Mouse (Mus musculus): Measurements from ENCODE around the gene Ell2. TPM values are rescaled to one million over a fixed set of nuclear protein-coding genes. Genes with fewer than 3 reads are reported as not detected.

The Ell2 gene
- polyA plus RNA-seq, 1 experiment: 41.5 TPM

- H3K4me3 ChIP-seq (ENCODE audit: low read depth, low read length): no peak overlapping the region
- H3K27me3 ChIP-seq (ENCODE audit: control insufficient read depth, insufficient read depth, low read length, poor library complexity, severe bottlenecking): no peaks in the 10 kb centered on the region
- H3K9me3 ChIP-seq (replicated peaks; ENCODE audit: control insufficient read depth, insufficient read depth, low read length, poor library complexity, severe bottlenecking): no peaks in the 10 kb centered on the region
- H3K9ac ChIP-seq (ENCODE audit: low read depth, poor library complexity, severe bottlenecking): no peak overlapping the region
- TF ChIP-seq POLR2A (IDR thresholded peaks at IDR 0.05; ENCODE audit: insufficient read depth, low read length) (no peak), CTCF (IDR thresholded peaks at IDR 0.05; ENCODE audit: low read depth, low read length) (no peak), EP300 (IDR thresholded peaks at IDR 0.05; ENCODE audit: insufficient read depth, low read depth, low read length) (no peak)
- H3K36me3 ChIP-seq (ENCODE audit: control insufficient read depth, insufficient read depth, low read length, poor library complexity, severe bottlenecking): no peaks in the 10 kb centered on the region
- H3K4me1 ChIP-seq (ENCODE audit: control insufficient read depth, insufficient read depth, low read length): peaks cover 3% of the 10 kb centered on the region
- no peak overlapping the region for H3K27ac ChIP-seq (ENCODE audit: insufficient read depth, low read length)
These were observed 92.1 kb downstream of the Ell2 start for GRCm38 (mm10) chr13:75798413-75799302.

DNA sequence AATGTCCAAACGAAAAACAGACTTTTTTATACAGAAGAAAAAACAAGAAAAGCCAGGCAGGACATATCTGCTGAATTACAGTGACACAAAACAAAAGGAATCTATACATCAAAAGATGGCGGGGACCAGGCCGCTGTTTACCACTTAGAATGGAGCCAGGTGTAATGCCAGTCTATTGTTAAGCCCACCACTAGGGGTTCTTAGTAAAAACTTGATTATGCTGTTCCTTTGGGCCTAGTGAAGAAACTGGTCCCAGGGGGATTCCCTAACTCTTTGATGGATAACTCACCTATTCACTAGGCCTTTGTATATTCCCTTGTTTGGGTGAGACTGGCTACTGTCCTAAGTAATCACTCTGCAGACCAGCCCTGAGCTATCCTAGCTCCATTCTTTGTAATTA lies 92.9 kb downstream of the Ell2 start:
- Histone ChIP-seq H3K4me1 (ENCODE audit: control insufficient read depth, insufficient read depth, low read length) (peaks cover under 1% of the 10 kb centered on the region), H3K36me3 (ENCODE audit: control insufficient read depth, insufficient read depth, low read length, poor library complexity, severe bottlenecking) (no peaks in the 10 kb centered on the region), H3K27ac (ENCODE audit: insufficient read depth, low read length) (no peak overlapping the region), H3K27me3 (ENCODE audit: control insufficient read depth, insufficient read depth, low read length, poor library complexity, severe bottlenecking) (no peaks in the 10 kb centered on the region), H3K9ac (ENCODE audit: low read depth, poor library complexity, severe bottlenecking) (no peak overlapping the region), H3K9me3 (replicated peaks; ENCODE audit: control insufficient read depth, insufficient read depth, low read length, poor library complexity, severe bottlenecking) (no peaks in the 10 kb centered on the region), H3K4me3 (ENCODE audit: low read depth, low read length) (no peak overlapping the region)
- TF ChIP-seq EP300 (IDR thresholded peaks at IDR 0.05; ENCODE audit: insufficient read depth, low read depth, low read length) (no peak), CTCF (IDR thresholded peaks at IDR 0.05; ENCODE audit: low read depth, low read length) (no peak), POLR2A (IDR thresholded peaks at IDR 0.05; ENCODE audit: insufficient read depth, low read length) (no peak)

DNA sequence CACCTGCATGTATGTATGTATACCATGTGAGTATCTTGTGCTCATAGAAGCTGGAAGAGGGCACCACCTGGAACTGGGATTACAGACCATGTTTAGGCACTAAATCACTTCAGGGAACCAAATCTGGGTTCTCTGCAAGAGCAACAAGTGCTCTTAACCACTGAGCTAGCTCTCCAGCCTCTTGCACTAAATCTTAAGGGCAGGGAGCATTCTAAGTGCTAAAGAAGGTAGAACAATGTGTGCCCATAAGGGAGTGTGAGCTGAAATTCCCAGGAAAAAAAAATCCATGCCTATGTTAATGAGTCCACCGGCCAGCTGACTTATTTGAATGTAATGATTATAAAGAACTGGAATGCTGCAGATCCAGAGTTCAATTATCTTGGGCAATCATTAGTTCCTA lies 101.4 kb downstream of the Ell2 start:
- no peak overlapping the region for H3K27ac ChIP-seq (ENCODE audit: insufficient read depth, low read length)
- no peaks in the 10 kb centered on the region for H3K27me3 ChIP-seq (ENCODE audit: control insufficient read depth, insufficient read depth, low read length, poor library complexity, severe bottlenecking)
- no peak for TF ChIP-seq POLR2A (IDR thresholded peaks at IDR 0.05; ENCODE audit: insufficient read depth, low read length)
- TF ChIP-seq EP300 (IDR thresholded peaks at IDR 0.05; ENCODE audit: insufficient read depth, low read depth, low read length): no peak
- TF ChIP-seq CTCF (IDR thresholded peaks at IDR 0.05; ENCODE audit: low read depth, low read length): no peak
- peaks cover 7% of the 10 kb centered on the region for H3K9me3 ChIP-seq (replicated peaks; ENCODE audit: control insufficient read depth, insufficient read depth, low read length, poor library complexity, severe bottlenecking)
- H3K4me3 ChIP-seq (ENCODE audit: low read depth, low read length): no peak overlapping the region
- no peaks in the 10 kb centered on the region for H3K4me1 ChIP-seq (ENCODE audit: control insufficient read depth, insufficient read depth, low read length)
- H3K9ac ChIP-seq (ENCODE audit: low read depth, poor library complexity, severe bottlenecking): no peak overlapping the region
- H3K36me3 ChIP-seq (ENCODE audit: control insufficient read depth, insufficient read depth, low read length, poor library complexity, severe bottlenecking): no peaks in the 10 kb centered on the region

DNA sequence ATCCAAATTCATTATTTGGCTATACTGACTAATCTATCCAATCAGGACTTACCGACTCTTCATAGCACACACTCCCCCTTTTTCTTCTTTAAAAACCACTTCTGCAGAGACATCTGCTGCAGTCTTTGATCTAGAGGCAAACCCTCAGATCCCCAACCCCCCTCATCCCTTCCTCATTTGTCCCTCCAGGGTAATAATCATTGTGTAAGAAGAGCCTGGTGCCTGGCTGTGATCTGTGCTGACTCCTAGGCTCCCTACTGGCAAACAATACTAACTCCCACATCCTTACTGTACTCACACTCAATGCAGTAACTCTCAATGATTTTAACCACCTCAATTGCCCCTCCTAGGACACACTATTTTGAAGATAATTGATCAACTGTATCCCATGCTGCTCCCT lies 103.4 kb downstream of the Ell2 start:
- H3K9ac ChIP-seq (ENCODE audit: low read depth, poor library complexity, severe bottlenecking): no peak overlapping the region
- peaks cover 7% of the 10 kb centered on the region for H3K9me3 ChIP-seq (replicated peaks; ENCODE audit: control insufficient read depth, insufficient read depth, low read length, poor library complexity, severe bottlenecking)
- TF ChIP-seq EP300 (IDR thresholded peaks at IDR 0.05; ENCODE audit: insufficient read depth, low read depth, low read length) (no peak), POLR2A (IDR thresholded peaks at IDR 0.05; ENCODE audit: insufficient read depth, low read length) (no peak), CTCF (IDR thresholded peaks at IDR 0.05; ENCODE audit: low read depth, low read length) (no peak)
- no peak overlapping the region for H3K4me3 ChIP-seq (ENCODE audit: low read depth, low read length)
- H3K27me3 ChIP-seq (ENCODE audit: control insufficient read depth, insufficient read depth, low read length, poor library complexity, severe bottlenecking): no peaks in the 10 kb centered on the region
- H3K27ac ChIP-seq (ENCODE audit: insufficient read depth, low read length): no peak overlapping the region
- H3K36me3 ChIP-seq (ENCODE audit: control insufficient read depth, insufficient read depth, low read length, poor library complexity, severe bottlenecking): no peaks in the 10 kb centered on the region
- no peaks in the 10 kb centered on the region for H3K4me1 ChIP-seq (ENCODE audit: control insufficient read depth, insufficient read depth, low read length)

DNA sequence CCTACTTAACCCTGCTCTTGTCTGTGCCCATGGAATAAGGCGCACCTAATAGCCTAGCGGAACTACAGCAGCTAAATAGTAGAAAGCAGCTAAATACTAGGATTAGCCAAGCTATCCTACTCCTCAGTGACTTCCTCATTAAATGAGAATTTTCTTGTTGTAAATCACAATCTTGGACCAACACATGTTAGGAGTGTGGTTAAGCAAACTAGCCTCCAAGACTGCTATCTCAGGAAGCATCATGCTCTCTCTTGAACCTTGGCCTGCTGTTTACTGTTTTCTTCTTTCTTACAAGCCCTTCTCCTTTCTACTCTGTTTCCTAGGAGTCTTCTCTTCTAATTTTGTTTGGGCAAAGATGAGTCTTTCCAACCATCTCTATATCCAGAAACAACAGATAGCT lies 110.6 kb downstream of the Ell2 start:
- Histone ChIP-seq H3K27me3 (ENCODE audit: control insufficient read depth, insufficient read depth, low read length, poor library complexity, severe bottlenecking) (no peaks in the 10 kb centered on the region), H3K27ac (ENCODE audit: insufficient read depth, low read length) (no peak overlapping the region), H3K36me3 (ENCODE audit: control insufficient read depth, insufficient read depth, low read length, poor library complexity, severe bottlenecking) (no peaks in the 10 kb centered on the region), H3K9me3 (replicated peaks; ENCODE audit: control insufficient read depth, insufficient read depth, low read length, poor library complexity, severe bottlenecking) (no peaks in the 10 kb centered on the region), H3K9ac (ENCODE audit: low read depth, poor library complexity, severe bottlenecking) (no peak overlapping the region), H3K4me3 (ENCODE audit: low read depth, low read length) (no peak overlapping the region), H3K4me1 (ENCODE audit: control insufficient read depth, insufficient read depth, low read length) (no peaks in the 10 kb centered on the region)
- no peak for TF ChIP-seq POLR2A (IDR thresholded peaks at IDR 0.05; ENCODE audit: insufficient read depth, low read length)
- no peak for TF ChIP-seq EP300 (IDR thresholded peaks at IDR 0.05; ENCODE audit: insufficient read depth, low read depth, low read length)
- TF ChIP-seq CTCF (IDR thresholded peaks at IDR 0.05; ENCODE audit: low read depth, low read length): no peak

DNA sequence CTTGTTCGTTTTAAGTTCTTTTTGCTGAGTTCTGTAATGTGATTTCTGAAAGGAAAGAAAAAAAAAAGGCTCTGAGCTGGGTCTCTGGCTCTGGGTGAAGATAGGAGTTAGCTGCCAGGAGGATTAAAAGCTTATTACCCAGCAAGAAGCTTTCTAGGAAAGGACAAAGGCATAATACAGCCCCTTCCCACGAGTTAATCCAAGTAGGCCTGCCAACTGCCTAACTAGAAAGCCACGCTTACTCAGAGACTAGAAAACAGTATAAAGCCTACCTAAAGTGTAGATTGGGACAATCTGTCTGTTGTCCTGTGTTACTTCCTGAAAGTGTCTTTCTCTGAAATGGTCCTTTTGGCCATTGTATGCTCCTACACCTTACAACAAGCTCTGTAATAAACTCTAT lies 111.9 kb downstream of the Ell2 start:
- Histone ChIP-seq H3K27me3 (ENCODE audit: control insufficient read depth, insufficient read depth, low read length, poor library complexity, severe bottlenecking) (no peaks in the 10 kb centered on the region), H3K4me3 (ENCODE audit: low read depth, low read length) (no peak overlapping the region), H3K4me1 (ENCODE audit: control insufficient read depth, insufficient read depth, low read length) (no peaks in the 10 kb centered on the region), H3K9ac (ENCODE audit: low read depth, poor library complexity, severe bottlenecking) (no peak overlapping the region), H3K27ac (ENCODE audit: insufficient read depth, low read length) (no peak overlapping the region), H3K9me3 (replicated peaks; ENCODE audit: control insufficient read depth, insufficient read depth, low read length, poor library complexity, severe bottlenecking) (peaks cover 4% of the 10 kb centered on the region), H3K36me3 (ENCODE audit: control insufficient read depth, insufficient read depth, low read length, poor library complexity, severe bottlenecking) (no peaks in the 10 kb centered on the region)
- TF ChIP-seq CTCF (IDR thresholded peaks at IDR 0.05; ENCODE audit: low read depth, low read length) (no peak), EP300 (IDR thresholded peaks at IDR 0.05; ENCODE audit: insufficient read depth, low read depth, low read length) (no peak), POLR2A (IDR thresholded peaks at IDR 0.05; ENCODE audit: insufficient read depth, low read length) (no peak)
